Mouse (Mus musculus): ENCODE data around the gene Mvb12a.

- TF ChIP-seq SIN3A (IDR thresholded peaks at IDR 0.05; ENCODE audit: low read length), result no peak
- no peak for TF ChIP-seq EP300 (IDR thresholded peaks at IDR 0.05; ENCODE audit: low read length)
- no peak for TF ChIP-seq CTCF (conservative IDR thresholded peaks at IDR 0.05 in 1 of 2, IDR thresholded peaks at IDR 0.05 in 1 of 2; ENCODE audit: low read depth in 2 of 2, low read length in 2 of 2)
- no peak for TF ChIP-seq NRF1 (IDR thresholded peaks at IDR 0.05; ENCODE audit: low read depth, low read length)
- no peak for TF ChIP-seq POLR2A (IDR thresholded peaks at IDR 0.05; ENCODE audit: low read depth, low read length)
- TF ChIP-seq RAD21 (IDR thresholded peaks at IDR 0.05; ENCODE audit: low read depth, low read length), result no peak
Measured at GRCm38 (mm10) chr8:71575020-71575419, 32.3 kb downstream of the Mvb12a start.
